Mouse (Mus musculus) liver, adult 2 months (tissue): ENCODE measurements around the gene Ceacam20.

Experiments
- CTCF ChIP-seq: fragments of 200-500 bp; IDR thresholded peaks from 2 replicates; pipeline ENCODE4 v1.5.1; 2011; ENCODE audit warnings: low read depth, low read length, control low read depth
- POLR2A ChIP-seq: fragments of 200-500 bp; IDR thresholded peaks from 2 replicates; pipeline ENCODE4 v1.6.1; 2011; ENCODE audit warnings: low read length, control low read depth; ENCODE audit not compliant: insufficient read depth; ENCODE audit errors: extremely low read depth

GRCm38 (mm10) chr7:19923797-19924196 is 41.4 kb upstream of the Ceacam20 start:
- no peak for TF ChIP-seq POLR2A
- no peak for TF ChIP-seq CTCF
